Mouse (Mus musculus) kidney, embryonic 16.5 days (tissue): ENCODE measurements at regions not wholly inside any gene's neighbourhood (a gene's known extent, or its start where the extent isn't known, plus 50 kb on each side); places are given as distances from the start of the nearest gene placed in this dataset.

ENCODE experiments used
- ATAC-seq: fragments of 200-750 bp; cut with Nextera tagmentation; 2 replicates; pipeline ENCODE4 v1.8.0; 2017; ENCODE audit warnings: moderate TSS enrichment; ENCODE audit not compliant: low FRiP score, low TSS enrichment
- H3K27ac ChIP-seq: fragments of 300-500 bp; sonication (generic); 2 replicates; pipeline ENCODE4 v1.5.1; 2014; ENCODE audit warnings: low read length
- H3K27me3 ChIP-seq: fragments of 300-500 bp; sonication (generic); 2 replicates; pipeline ENCODE4 v1.6.1; 2014; ENCODE audit warnings: low read length, control low read depth, mixed read lengths; ENCODE audit not compliant: insufficient read depth
- H3K36me3 ChIP-seq: fragments of 300-500 bp; sonication (generic); 2 replicates; pipeline ENCODE4 v1.6.1; 2014; ENCODE audit warnings: low read length, control low read depth, mixed read lengths; ENCODE audit not compliant: insufficient read depth
- H3K4me1 ChIP-seq: fragments of 300-500 bp; sonication (generic); 2 replicates; pipeline ENCODE4 v1.6.1; 2014; ENCODE audit warnings: low read length, control low read depth, mixed read lengths; ENCODE audit not compliant: insufficient read depth
- H3K4me2 ChIP-seq: fragments of 300-500 bp; sonication (generic); replicated peaks from 2 replicates; pipeline ENCODE4 v1.6.1; 2014; ENCODE audit warnings: low read depth, low read length
- H3K4me3 ChIP-seq: fragments of 300-500 bp; sonication (generic); 2 replicates; pipeline ENCODE4 v1.5.1; 2014; ENCODE audit warnings: mild to moderate bottlenecking, low read length
- H3K9ac ChIP-seq: fragments of 300-500 bp; sonication (generic); replicated peaks from 2 replicates; pipeline ENCODE4 v1.6.1; 2014; ENCODE audit warnings: low read length
- H3K9me3 ChIP-seq: fragments of 300-500 bp; sonication (generic); 2 replicates; pipeline ENCODE4 v1.6.1; 2016; ENCODE audit warnings: low read length, control low read depth
- WGBS: fragments of 180-500 bp; shearing (Covaris S2); extraction: QIAGEN DNeasy Blood & Tissue Kit; methylation state at CpG from one replicate; pipeline ENCODE4 v1.1.7; 2014; 5-methylcytosine and 5-hydroxymethylcytosine counted together

- Histone ChIP-seq H3K4me3 (no peak overlapping the region), H3K4me1 (no peaks in the 10 kb centered on the region), H3K4me2 (no peak overlapping the region), H3K27ac (no peak overlapping the region), H3K9me3 (no peaks in the 10 kb centered on the region), H3K27me3 (no peaks in the 10 kb centered on the region), H3K9ac (no peak overlapping the region), H3K36me3 (no peaks in the 10 kb centered on the region)
- ATAC-seq = no peak
- 74% methylated on average over 1 of the region's 1 CpGs for WGBS
Measured at GRCm38 (mm10) chr17:76032710-76033109, 481.0 kb upstream of the Fam98a start.

GRCm38 (mm10) chr17:76008011-76008410 is 456.3 kb upstream of the Fam98a start:
- WGBS = 81% methylated on average over 1 of the region's 1 CpGs
- no peaks in the 10 kb centered on the region for H3K4me1 ChIP-seq
- no peaks in the 10 kb centered on the region for H3K27me3 ChIP-seq
- H3K36me3 ChIP-seq = no peaks in the 10 kb centered on the region
- ATAC-seq = no peak
- H3K9me3 ChIP-seq = no peaks in the 10 kb centered on the region
- no peak overlapping the region for H3K9ac ChIP-seq
- no peak overlapping the region for H3K4me2 ChIP-seq
- H3K4me3 ChIP-seq = no peak overlapping the region
- no peak overlapping the region for H3K27ac ChIP-seq

DNA sequence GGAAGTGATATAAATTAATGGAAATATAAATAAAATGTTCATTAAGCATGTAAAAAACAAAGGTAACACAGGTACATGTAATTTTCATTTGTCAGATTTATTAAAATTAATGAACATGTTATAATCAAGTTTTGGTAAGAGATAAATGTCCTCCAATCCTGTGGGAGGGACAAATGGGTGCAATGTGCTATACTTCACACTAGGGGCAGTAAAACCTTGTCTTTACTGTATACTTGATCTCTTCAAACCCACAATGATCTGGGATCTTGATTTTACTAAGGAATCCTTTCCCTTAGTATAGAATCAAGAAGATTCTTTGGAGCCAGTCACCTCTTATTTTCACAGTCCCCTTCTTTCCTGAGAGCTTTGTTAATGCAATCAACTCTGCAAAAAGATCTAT is 451.1 kb upstream of the Fam98a start:
- Histone ChIP-seq H3K4me1 (no peaks in the 10 kb centered on the region), H3K9me3 (no peaks in the 10 kb centered on the region), H3K36me3 (no peaks in the 10 kb centered on the region), H3K9ac (no peak overlapping the region), H3K4me3 (no peak overlapping the region), H3K27me3 (no peaks in the 10 kb centered on the region), H3K27ac (no peak overlapping the region), H3K4me2 (no peak overlapping the region)
- ATAC-seq = no peak

- no peaks in the 10 kb centered on the region for H3K4me1 ChIP-seq
- H3K9ac ChIP-seq = no peak overlapping the region
- 82% methylated on average over 2 of the region's 2 CpGs for WGBS
Measured at GRCm38 (mm10) chr17:75961371-75961770, 409.6 kb upstream of the Fam98a start.

GRCm38 (mm10) chr17:75936686-75937380 is 385.1 kb upstream of the Fam98a start:
- Histone ChIP-seq H3K27me3 (no peaks in the 10 kb centered on the region), H3K9me3 (no peaks in the 10 kb centered on the region), H3K9ac (no peak overlapping the region), H3K4me3 (no peak overlapping the region), H3K4me2 (no peak overlapping the region), H3K36me3 (no peaks in the 10 kb centered on the region), H3K4me1 (no peaks in the 10 kb centered on the region), H3K27ac (no peak overlapping the region)
- 82% methylated on average over 6 of the region's 6 CpGs for WGBS
- no peak for ATAC-seq

More at GRCm38 (mm10) chr17:75961371-75961770, 409.6 kb upstream of the Fam98a start:
- Histone ChIP-seq H3K4me3 (no peak overlapping the region), H3K9me3 (no peaks in the 10 kb centered on the region), H3K27ac (no peak overlapping the region), H3K27me3 (no peaks in the 10 kb centered on the region), H3K36me3 (no peaks in the 10 kb centered on the region), H3K4me2 (no peak overlapping the region)
- no peak for ATAC-seq

DNA sequence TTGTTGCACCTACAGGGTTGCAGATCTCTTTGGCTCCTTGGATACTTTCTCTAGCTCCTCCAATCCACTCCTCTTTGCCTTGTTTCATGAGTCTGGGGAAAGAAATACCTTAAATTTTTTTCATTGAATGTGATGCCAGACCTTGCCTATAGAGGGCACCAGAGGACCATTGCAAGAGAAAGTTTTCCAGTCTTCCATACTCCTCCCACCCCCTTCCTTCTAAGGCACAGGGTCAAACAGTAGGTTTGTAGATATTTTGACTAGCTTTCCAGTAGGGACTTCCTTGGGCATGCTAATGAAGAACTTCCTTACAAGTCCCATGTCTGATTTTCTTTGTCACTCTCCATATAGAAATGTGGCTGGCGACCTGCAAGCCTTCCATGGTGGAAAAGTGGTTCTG is 379.3 kb upstream of the Fam98a start:
- Histone ChIP-seq H3K36me3 (no peaks in the 10 kb centered on the region), H3K27ac (no peak overlapping the region)

GRCm38 (mm10) chr17:75920240-75920639 is 368.5 kb upstream of the Fam98a start:
- Histone ChIP-seq H3K9me3 (no peaks in the 10 kb centered on the region), H3K27ac (no peak overlapping the region), H3K36me3 (no peaks in the 10 kb centered on the region), H3K4me3 (no peak overlapping the region), H3K4me2 (no peak overlapping the region), H3K9ac (no peak overlapping the region), H3K4me1 (no peaks in the 10 kb centered on the region), H3K27me3 (no peaks in the 10 kb centered on the region)
- WGBS = 95% methylated on average over 2 of the region's 2 CpGs
- ATAC-seq = no peak

More for the DNA sequence above, 379.3 kb upstream of the Fam98a start:
- no peak overlapping the region for H3K4me3 ChIP-seq
- no peak overlapping the region for H3K4me2 ChIP-seq
- ATAC-seq = no peak
- no peaks in the 10 kb centered on the region for H3K27me3 ChIP-seq
- no peaks in the 10 kb centered on the region for H3K9me3 ChIP-seq
- WGBS = 85% methylated on average over 1 of the region's 1 CpGs
- no peaks in the 10 kb centered on the region for H3K4me1 ChIP-seq
- no peak overlapping the region for H3K9ac ChIP-seq

DNA sequence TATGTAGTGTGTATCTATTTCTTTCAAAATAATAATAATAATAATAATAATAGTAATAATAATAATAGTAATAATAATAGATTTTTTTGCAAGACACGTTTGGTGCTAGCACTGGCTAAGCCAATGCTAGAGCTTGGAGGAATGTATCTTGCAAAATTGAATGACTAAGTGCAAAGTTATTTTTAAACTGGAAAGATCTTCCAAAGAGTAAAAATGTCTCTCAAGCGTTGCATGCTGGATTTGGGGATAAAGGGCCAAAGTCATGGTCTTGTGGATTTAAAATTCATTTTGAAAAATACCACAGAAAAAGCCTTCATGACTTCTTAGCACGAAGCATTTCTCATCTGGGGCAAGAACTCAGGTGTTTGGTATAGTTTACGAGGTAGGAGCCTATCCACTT is 365.3 kb upstream of the Fam98a start:
- Histone ChIP-seq H3K9me3 (no peaks in the 10 kb centered on the region), H3K4me2 (no peak overlapping the region), H3K27ac (no peak overlapping the region), H3K27me3 (no peaks in the 10 kb centered on the region), H3K9ac (no peak overlapping the region), H3K4me1 (no peaks in the 10 kb centered on the region), H3K4me3 (no peak overlapping the region), H3K36me3 (no peaks in the 10 kb centered on the region)
- 76% methylated on average over 4 of the region's 4 CpGs for WGBS
- ATAC-seq = no peak

DNA sequence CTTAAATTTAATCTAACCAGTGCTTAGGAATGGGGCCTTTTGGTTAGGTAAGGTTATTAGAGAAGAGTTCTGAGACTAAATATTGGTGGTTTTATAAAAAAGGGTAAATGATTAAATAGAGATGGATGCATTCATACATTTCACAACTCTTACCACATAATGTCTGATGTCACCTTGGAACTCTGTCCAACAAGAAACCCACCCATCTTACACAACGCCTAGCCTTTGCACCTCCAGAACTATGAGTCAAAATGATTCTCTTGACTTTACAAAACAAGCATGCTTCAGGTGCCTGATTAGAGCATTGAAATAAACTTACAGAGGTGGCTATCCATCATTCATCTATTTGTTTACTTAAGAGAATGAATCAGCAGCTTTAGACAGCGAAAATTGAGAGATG is 364.8 kb upstream of the Fam98a start:
- no peak overlapping the region for H3K4me2 ChIP-seq
- H3K27ac ChIP-seq = no peak overlapping the region
- H3K9me3 ChIP-seq = no peaks in the 10 kb centered on the region
- H3K4me1 ChIP-seq = no peaks in the 10 kb centered on the region
- no peak overlapping the region for H3K9ac ChIP-seq
- H3K36me3 ChIP-seq = no peaks in the 10 kb centered on the region
- 86% methylated on average over 2 of the region's 2 CpGs for WGBS
- ATAC-seq = no peak
- no peaks in the 10 kb centered on the region for H3K27me3 ChIP-seq
- no peak overlapping the region for H3K4me3 ChIP-seq

- H3K4me1 ChIP-seq = no peaks in the 10 kb centered on the region
- H3K27ac ChIP-seq = no peak overlapping the region
- no peaks in the 10 kb centered on the region for H3K9me3 ChIP-seq
- H3K27me3 ChIP-seq = no peaks in the 10 kb centered on the region
- H3K4me2 ChIP-seq = no peak overlapping the region
- H3K9ac ChIP-seq = no peak overlapping the region
- 88% methylated on average over 1 of the region's 1 CpGs for WGBS
- ATAC-seq = no peak
- no peaks in the 10 kb centered on the region for H3K36me3 ChIP-seq
- H3K4me3 ChIP-seq = no peak overlapping the region
Measured at GRCm38 (mm10) chr17:75915256-75915655, 363.5 kb upstream of the Fam98a start.
